Mouse (Mus musculus) heart, embryonic 10.5 days (tissue): ENCODE measurements at regions not wholly inside any gene's neighbourhood (a gene's known extent, or its start where the extent isn't known, plus 50 kb on each side); places are given as distances from the start of the nearest gene placed in this dataset.
A peak's percentile ranks its signal among the peaks of the same experiment; 100 is the strongest.

Experiments used
- DNase-seq: peaks from one replicate; pipeline ENCODE4 v3.0.0-alpha.2; 2017; ENCODE audit warnings: low spot score
- H3K27ac ChIP-seq: fragments of 300-500 bp; sonication (generic); 2 replicates; pipeline ENCODE4 v1.5.1; 2016; ENCODE audit warnings: mild to moderate bottlenecking
- H3K27me3 ChIP-seq: fragments of 300-500 bp; sonication (generic); 2 replicates; pipeline ENCODE4 v1.6.1; 2016; ENCODE audit warnings: mild to moderate bottlenecking; ENCODE audit not compliant: poor library complexity, insufficient read depth, severe bottlenecking
- H3K36me3 ChIP-seq: fragments of 300-500 bp; sonication (generic); 2 replicates; pipeline ENCODE4 v1.6.1; 2016; ENCODE audit warnings: mild to moderate bottlenecking, moderate library complexity
- H3K4me1 ChIP-seq: fragments of 300-500 bp; sonication (generic); 2 replicates; pipeline ENCODE4 v1.6.1; 2016; ENCODE audit warnings: mild to moderate bottlenecking
- H3K4me3 ChIP-seq: fragments of 300-500 bp; sonication (generic); 2 replicates; pipeline ENCODE4 v1.5.1; 2016; ENCODE audit warnings: mild to moderate bottlenecking, moderate library complexity
- H3K9me3 ChIP-seq: fragments of 300-500 bp; sonication (generic); 2 replicates; pipeline ENCODE4 v1.6.1; 2016; ENCODE audit warnings: mild to moderate bottlenecking, moderate library complexity
- WGBS: fragments of 180-500 bp; shearing (Covaris S2); methylation state at CpG from one replicate; pipeline ENCODE4 v1.1.7; 2016; 5-methylcytosine and 5-hydroxymethylcytosine counted together

DNA sequence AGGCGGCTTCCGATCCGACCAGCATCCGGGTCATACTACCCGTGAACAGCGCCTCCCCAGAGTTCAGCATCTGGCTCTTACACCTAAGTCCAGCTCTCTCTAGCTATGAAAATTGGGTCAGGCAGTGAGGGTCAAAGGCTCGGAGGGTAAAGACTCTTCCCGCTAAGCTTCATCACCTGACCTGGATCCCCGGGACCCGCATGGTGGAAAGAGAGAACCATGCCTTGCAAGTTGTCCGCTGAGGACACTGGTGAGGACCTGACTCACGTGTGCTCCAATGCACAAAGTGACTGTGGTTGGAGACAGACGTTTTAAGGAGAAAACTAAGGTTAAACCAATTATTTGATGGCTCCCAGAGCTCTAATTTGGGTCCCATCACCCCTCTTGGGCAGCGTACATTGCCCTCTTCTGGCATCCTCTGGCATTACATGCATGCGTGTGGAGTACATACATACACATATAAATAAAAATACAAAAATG, 74.6 kb upstream of the Sall4 start:
- H3K27ac ChIP-seq = no peak overlapping the region
- WGBS = 3% methylated on average over 15 of the region's 15 CpGs

DNA sequence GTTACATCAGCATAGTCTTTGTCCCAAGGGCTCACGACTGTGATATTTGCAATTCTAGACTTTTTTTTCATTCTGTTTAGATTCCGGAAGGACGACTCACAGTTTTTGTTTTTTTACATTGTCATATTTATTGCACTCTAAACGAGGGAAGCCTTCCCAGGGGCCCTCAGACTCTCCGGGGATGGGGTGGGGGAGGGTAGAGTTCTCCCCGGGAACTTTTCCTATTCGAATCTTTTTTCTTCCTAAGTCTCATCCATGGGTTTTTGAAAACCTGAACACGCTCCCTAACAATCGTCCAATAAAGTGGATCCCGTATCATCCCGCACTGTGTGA, 73.9 kb upstream of the Sall4 start:
- H3K27me3 ChIP-seq = peaks cover 35% of the 10 kb centered on the region
- DNase-seq = no peak
- peak overlapping the region; percentile 45 for H3K4me3 ChIP-seq
- WGBS = under 1% methylated on average over 11 of the region's 11 CpGs
- H3K36me3 ChIP-seq = no peaks in the 10 kb centered on the region
- H3K9me3 ChIP-seq = no peaks in the 10 kb centered on the region
- H3K27ac ChIP-seq = 0 out of 2 replicates have a peak overlapping the region, but pooled peaks have one; percentile 22
- H3K4me1 ChIP-seq = peaks cover 24% of the 10 kb centered on the region

More for the DNA sequence above, 74.6 kb upstream of the Sall4 start:
- Histone ChIP-seq H3K9me3 (no peaks in the 10 kb centered on the region), H3K36me3 (no peaks in the 10 kb centered on the region), H3K27me3 (peaks cover 31% of the 10 kb centered on the region), H3K4me1 (peaks cover 26% of the 10 kb centered on the region), H3K4me3 (peak overlapping the region; percentile 45)
- no peak for DNase-seq

DNA sequence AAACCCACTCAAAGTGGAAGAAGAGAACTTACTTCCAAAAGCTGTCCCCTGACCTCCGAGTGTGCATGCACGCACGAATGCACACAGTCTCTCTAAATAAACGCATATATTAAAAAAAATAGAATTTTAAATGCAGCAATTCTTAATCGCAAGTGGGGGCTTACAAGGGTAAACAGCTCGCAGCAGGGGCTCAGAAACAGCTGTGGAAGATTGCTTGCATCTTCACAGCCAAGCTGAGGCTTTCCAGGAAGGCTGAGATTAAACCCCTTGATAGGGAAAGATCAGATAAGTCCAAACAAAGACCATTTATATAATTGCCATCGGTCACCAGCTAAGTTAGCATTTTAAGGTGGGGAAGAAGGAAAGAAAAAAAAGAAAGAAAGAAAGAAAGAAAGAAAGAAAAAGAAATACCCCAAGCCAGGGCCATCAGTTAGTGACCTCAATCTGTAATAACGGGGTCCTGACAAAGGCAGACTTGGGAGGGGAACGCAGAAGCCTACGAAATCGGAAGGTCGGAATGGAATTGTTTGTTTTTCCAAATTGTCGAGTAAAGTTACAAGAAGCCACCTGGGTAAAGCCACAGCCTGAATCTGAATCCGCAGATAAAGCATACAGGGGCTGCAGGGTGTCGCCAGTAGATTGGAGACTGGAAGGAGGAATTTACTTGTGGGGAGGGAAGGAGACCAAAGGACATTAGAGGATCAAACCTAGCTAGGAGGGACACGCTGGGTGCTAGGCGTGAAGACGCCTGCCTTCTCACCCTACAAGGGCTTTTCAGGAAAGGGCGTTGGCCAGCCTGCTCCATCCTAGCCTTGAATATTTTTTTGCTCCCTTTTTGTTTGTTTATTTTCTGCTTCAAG, 73.3 kb upstream of the Sall4 start:
- Histone ChIP-seq H3K36me3 (no peaks in the 10 kb centered on the region), H3K27me3 (peaks cover 35% of the 10 kb centered on the region), H3K27ac (0 out of 2 replicates have a peak overlapping the region, but pooled peaks have one; percentile 22), H3K4me1 (peaks cover 24% of the 10 kb centered on the region), H3K9me3 (no peaks in the 10 kb centered on the region), H3K4me3 (peak overlapping the region; percentile 45)
- WGBS = 4% methylated on average over 19 of the region's 19 CpGs
- DNase-seq = no peak

DNA sequence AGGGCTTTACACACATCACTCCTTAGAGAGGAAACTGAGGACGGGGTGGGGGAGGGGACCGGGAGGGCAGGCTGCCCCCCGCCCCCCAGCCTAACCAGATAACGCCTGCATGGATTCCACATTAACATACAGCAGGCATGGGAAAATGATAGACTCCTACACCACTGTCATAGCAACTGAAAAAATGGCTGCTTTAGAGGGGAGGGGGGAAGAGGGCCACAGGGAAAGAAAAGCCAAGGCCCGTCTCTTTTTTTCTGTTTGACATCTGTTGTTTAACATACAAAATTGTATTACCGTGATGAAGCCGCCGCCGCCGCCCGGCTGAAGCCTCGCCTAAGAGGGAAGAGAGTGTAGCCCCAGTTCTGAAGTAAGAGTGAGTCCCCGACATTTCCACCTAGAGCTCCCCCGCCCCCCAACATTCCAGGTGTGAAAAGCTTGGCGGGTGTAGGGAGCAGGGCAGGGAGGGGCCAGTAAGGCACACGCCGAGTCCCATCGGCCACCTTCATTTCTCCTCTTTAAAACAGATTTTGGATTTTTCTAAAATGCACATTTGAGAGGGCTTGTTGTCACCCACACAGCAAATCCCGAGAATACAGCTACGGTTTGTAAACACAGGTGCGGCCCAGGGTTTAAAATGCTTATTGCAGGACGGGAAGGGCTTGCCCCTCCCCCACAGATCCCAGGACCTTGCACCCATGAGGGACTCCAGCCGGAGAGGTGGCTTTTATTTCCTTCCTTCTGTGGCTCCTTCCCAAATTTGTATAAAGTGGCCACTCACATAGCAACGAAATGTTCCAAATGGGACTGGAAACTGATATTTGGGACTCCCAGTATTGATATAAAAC, 72.3 kb upstream of the Sall4 start:
- no peaks in the 10 kb centered on the region for H3K9me3 ChIP-seq
- H3K27ac ChIP-seq = 0 out of 2 replicates have a peak overlapping the region, but pooled peaks have one; percentile 29
- peaks cover 35% of the 10 kb centered on the region for H3K27me3 ChIP-seq
- 2% methylated on average over 24 of the region's 24 CpGs for WGBS
- DNase-seq = no peak
- no peaks in the 10 kb centered on the region for H3K36me3 ChIP-seq
- H3K4me1 ChIP-seq = peaks cover 24% of the 10 kb centered on the region
- peak overlapping the region; percentile 54 for H3K4me3 ChIP-seq

DNA sequence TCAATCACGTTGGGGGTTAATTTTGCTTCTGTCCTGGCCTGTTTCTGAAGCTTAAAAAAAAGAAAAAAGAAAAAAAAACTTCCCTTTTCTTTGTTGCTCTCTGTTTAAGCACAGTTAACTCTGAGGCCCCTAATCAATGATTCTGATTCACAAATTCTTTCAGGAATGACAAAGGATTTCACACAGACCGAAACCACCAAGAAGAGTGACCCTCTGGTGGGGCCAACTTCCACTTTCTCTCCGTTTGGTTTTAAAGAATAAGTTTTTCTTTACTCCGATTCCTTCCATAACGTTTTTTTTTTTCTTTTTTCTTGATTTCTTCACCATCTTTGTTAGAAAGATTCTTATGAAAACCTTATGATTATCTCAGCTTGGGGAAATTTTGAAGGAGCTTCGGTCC, 71.5 kb upstream of the Sall4 start:
- Histone ChIP-seq H3K27me3 (peaks cover 32% of the 10 kb centered on the region; the same call in 1 of the 2 replicates), H3K4me1 (peaks cover 24% of the 10 kb centered on the region), H3K4me3 (peak overlapping the region; percentile 54; the same call in 1 of the 2 replicates), H3K36me3 (no peaks in the 10 kb centered on the region), H3K9me3 (no peaks in the 10 kb centered on the region), H3K27ac (no peak overlapping the region)
- DNase-seq = no peak
- WGBS = 13% methylated on average over 6 of the region's 6 CpGs

DNA sequence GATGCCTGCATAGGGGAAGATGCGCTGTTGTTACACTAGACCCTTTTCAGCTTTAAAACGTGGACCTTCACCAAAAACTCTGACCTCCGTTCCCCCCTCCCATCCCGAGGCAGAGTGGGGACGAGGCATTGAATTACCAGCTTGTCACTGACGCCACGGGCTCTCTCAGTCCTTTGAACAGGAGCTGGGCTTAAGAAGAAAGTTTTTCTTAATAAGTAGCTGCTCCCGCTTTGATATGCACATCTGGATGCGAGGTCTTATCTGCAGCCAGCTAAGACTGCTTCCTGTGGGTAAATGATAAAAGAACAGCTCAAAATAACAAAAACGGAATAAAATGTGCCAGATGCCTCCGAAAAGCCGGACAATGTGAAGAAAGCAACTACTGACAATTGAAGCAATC, 70.9 kb upstream of the Sall4 start:
- no peak for DNase-seq
- 2% methylated on average over 12 of the region's 12 CpGs for WGBS
- no peak overlapping the region for H3K27ac ChIP-seq

DNA sequence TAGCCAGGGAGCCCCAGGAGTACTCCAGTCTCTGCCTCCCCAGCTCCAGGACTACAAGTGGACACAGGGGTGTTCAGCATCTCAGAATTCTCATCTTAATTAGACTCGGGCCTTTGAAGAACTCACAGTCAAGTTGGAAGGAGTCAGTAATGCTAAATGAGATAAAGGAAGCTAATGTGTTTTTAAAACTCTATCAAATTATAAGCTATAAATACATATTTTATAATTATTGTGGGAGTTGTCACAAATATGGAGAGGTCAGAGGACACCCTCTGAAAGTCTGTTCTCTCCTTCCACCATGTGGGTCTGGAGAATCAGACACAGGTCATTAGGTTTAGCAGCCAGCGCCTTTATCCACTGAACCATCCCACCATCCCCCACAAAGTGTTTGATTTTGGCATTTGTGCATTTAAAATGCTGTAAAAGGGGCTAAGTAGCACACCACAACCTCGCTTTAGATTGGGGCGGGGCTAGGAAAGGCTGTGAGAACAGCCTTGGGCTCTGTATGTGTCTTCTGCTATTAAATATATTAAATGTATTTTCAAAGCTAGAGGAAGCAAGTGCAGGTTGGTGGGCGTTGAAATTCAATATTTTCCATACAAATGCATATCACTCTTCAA, 70.3 kb upstream of the Sall4 start:
- H3K27me3 ChIP-seq = peaks cover 27% of the 10 kb centered on the region; the same call in 1 of the 2 replicates
- no peak for DNase-seq
- H3K9me3 ChIP-seq = no peaks in the 10 kb centered on the region
- H3K27ac ChIP-seq = no peak overlapping the region
- WGBS = 39% methylated on average over 5 of the region's 5 CpGs
- H3K4me1 ChIP-seq = peaks cover 24% of the 10 kb centered on the region
- H3K36me3 ChIP-seq = no peaks in the 10 kb centered on the region
- H3K4me3 ChIP-seq = no peak overlapping the region; the same call in 1 of the 2 replicates

More for the DNA sequence above, 70.9 kb upstream of the Sall4 start:
- Histone ChIP-seq H3K36me3 (no peaks in the 10 kb centered on the region), H3K4me1 (peaks cover 24% of the 10 kb centered on the region), H3K27me3 (peaks cover 31% of the 10 kb centered on the region; the same call in 1 of the 2 replicates), H3K4me3 (peak overlapping the region; percentile 35), H3K9me3 (no peaks in the 10 kb centered on the region)

DNA sequence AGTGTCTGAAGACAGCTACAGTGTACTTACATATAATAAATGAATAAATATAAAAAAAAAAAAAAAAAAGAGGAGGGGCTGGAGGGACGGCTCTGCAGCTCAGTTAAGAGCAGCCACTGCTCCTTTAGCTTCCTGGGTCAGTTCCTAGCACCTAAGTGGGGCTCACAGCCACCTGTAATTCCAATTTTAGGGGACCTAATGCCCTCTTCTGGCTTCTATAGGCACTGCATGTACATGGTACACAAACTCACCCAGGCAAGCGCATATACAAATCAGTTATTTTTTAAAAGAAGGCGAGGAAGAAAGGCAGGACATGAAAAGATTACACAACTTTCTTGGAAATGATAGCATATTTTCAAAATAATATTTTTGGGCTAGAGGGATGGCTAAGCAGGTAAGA, 67.0 kb upstream of the Sall4 start:
- Histone ChIP-seq H3K4me1 (peaks cover 12% of the 10 kb centered on the region), H3K27me3 (peaks cover 19% of the 10 kb centered on the region), H3K9me3 (no peaks in the 10 kb centered on the region), H3K27ac (no peak overlapping the region), H3K36me3 (no peaks in the 10 kb centered on the region), H3K4me3 (no peak overlapping the region)
- WGBS = 89% methylated on average over 3 of the region's 3 CpGs
- no peak for DNase-seq

DNA sequence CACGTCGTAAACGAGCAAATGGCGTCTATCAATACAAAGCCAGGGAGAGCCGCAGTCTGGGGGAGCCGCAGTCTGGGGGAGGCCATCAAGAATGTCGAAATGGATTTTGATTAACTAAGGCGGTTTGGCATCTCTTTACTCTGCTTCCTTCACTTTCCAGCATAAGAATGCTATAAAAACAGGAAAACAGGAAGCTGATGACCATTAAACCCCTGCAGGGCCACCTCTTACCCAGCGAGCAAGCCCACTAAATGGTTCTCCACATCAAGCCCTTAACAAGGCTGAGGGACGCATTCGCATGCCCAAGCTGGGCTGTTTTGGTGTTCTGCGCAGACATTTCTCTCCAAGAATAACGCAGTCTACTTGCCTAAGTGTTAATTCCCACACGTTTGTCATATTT, 64.0 kb upstream of the Sall4 start:
- no peak for DNase-seq
- no peak overlapping the region for H3K27ac ChIP-seq
- no peaks in the 10 kb centered on the region for H3K36me3 ChIP-seq
- peaks cover 3% of the 10 kb centered on the region; the same call in 1 of the 2 replicates for H3K4me1 ChIP-seq
- no peaks in the 10 kb centered on the region for H3K9me3 ChIP-seq
- H3K4me3 ChIP-seq = no peak overlapping the region
- peaks cover 14% of the 10 kb centered on the region for H3K27me3 ChIP-seq
- WGBS = 43% methylated on average over 14 of the region's 14 CpGs

DNA sequence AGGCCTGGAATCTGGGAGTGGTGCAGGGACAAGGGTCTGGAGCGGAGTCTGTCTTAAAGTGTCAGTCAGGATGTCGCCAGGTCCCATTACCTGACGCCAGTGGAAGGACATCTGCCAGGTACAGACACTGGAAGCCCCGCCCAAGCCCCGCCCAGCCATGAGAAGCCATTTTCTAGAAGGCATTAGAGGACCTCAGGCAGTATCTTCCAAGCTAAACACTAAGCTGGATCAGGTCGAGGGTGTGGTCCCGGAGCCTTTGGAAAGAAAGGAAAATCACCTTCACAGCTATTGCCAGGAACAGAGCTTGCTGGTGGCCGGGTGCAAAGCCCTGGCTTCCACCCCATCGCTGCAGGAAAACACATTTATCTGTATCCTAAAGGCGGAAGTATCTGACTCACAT, 52.9 kb upstream of the Sall4 start:
- no peak overlapping the region for H3K4me3 ChIP-seq
- DNase-seq = no peak
- H3K27ac ChIP-seq = no peak overlapping the region
- no peaks in the 10 kb centered on the region for H3K4me1 ChIP-seq
- WGBS = 58% methylated on average over 10 of the region's 10 CpGs
- no peaks in the 10 kb centered on the region for H3K9me3 ChIP-seq
- no peaks in the 10 kb centered on the region for H3K36me3 ChIP-seq
- H3K27me3 ChIP-seq = peaks cover 23% of the 10 kb centered on the region
